Mouse (Mus musculus) spleen, postnatal 4 days (tissue): ENCODE measurements around the gene Ppm1k.
"Not testable (repeated sequence)": the region's sequence is repeated elsewhere in the genome, so short reads cannot be mapped to it uniquely, and the experiment has no call there.

Experiments used
- DNase-seq, 2 experiments: peaks; one replicate each; pipeline ENCODE4 v3.0.0; 2022; ENCODE audit warnings: low spot score in 2 of 2

The Ppm1k gene

GRCm38 (mm10) chr6:57535386-57535936 lies at the start of gene Ppm1k:
Ppm1k (minus strand) TSS chr6:57535468.
- peak; percentile 91 to 92 for DNase-seq

- no peak for DNase-seq
Observed at GRCm38 (mm10) chr6:57582356-57582755, 47.1 kb upstream of the Ppm1k start.

GRCm38 (mm10) chr6:57581595-57581994 lies 46.3 kb upstream of the Ppm1k start:
- DNase-seq, result no peak

GRCm38 (mm10) chr6:57580881-57581548 lies 45.7 kb upstream of the Ppm1k start, which contains the start of gene Herc6:
Herc6 (plus strand) TSS chr6:57581000.
- peak; percentile 71 to 84 for DNase-seq

GRCm38 (mm10) chr6:57571587-57571986 lies 36.3 kb upstream of the Ppm1k start:
- no peak for DNase-seq

GRCm38 (mm10) chr6:57570170-57570974 lies 35.1 kb upstream of the Ppm1k start:
- DNase-seq, result no peak

- DNase-seq, result no peak
Observed at GRCm38 (mm10) chr6:57567630-57568029, 32.4 kb upstream of the Ppm1k start.

GRCm38 (mm10) chr6:57565452-57565851 lies 30.2 kb upstream of the Ppm1k start:
- DNase-seq, result no peak

- no peak for DNase-seq
Observed at GRCm38 (mm10) chr6:57563454-57563853, 28.2 kb upstream of the Ppm1k start.

- DNase-seq, result no peak
Observed at GRCm38 (mm10) chr6:57557796-57558317, 22.6 kb upstream of the Ppm1k start.

GRCm38 (mm10) chr6:57551211-57551796 lies 16.0 kb upstream of the Ppm1k start:
- DNase-seq, result no peak

GRCm38 (mm10) chr6:57544866-57545265 lies 9.6 kb upstream of the Ppm1k start:
- DNase-seq, result no peak

GRCm38 (mm10) chr6:57543591-57543990 lies 8.3 kb upstream of the Ppm1k start:
- not testable (repeated sequence) for DNase-seq

- no peak for DNase-seq
Observed at GRCm38 (mm10) chr6:57541737-57542335, 6.6 kb upstream of the Ppm1k start.

- DNase-seq, result no peak
Observed at GRCm38 (mm10) chr6:57540950-57541498, 5.8 kb upstream of the Ppm1k start.

- DNase-seq, result no peak
Observed at GRCm38 (mm10) chr6:57537887-57538286, 2.6 kb upstream of the Ppm1k start.

GRCm38 (mm10) chr6:57535971-57536669 lies 852 bp upstream of the Ppm1k start:
- DNase-seq, result no peak

GRCm38 (mm10) chr6:57534611-57535286 lies 519 bp downstream of the Ppm1k start:
- DNase-seq, result peak; percentile 14 to 66

- no peak for DNase-seq
Observed at GRCm38 (mm10) chr6:57534231-57534610, 1.0 kb downstream of the Ppm1k start.

- DNase-seq, result no peak
Observed at GRCm38 (mm10) chr6:57533410-57533809, 1.9 kb downstream of the Ppm1k start.
